Mouse (Mus musculus) midbrain, postnatal 0 days (tissue): ENCODE data around the gene Pomgnt2. TPM values are rescaled to one million over a fixed set of nuclear protein-coding genes. Genes with fewer than 3 reads are reported as not detected.
A peak's percentile ranks its signal among the peaks of the same experiment; 100 is the strongest.

Experiments used
- ATAC-seq: fragments of 200-750 bp; cut with Nextera tagmentation; 2 replicates; pipeline ENCODE4 v1.8.0; 2017; ENCODE audit warnings: moderate number of reproducible peaks, mild to moderate bottlenecking, moderate TSS enrichment, moderate library complexity; ENCODE audit not compliant: low FRiP score
- DNase-seq: peaks from one replicate; pipeline ENCODE4 v3.0.0-alpha.2; 2015; ENCODE audit warnings: low spot score
- H3K27ac ChIP-seq: fragments of 300-500 bp; sonication (generic); 2 replicates; pipeline ENCODE4 v1.5.1; 2014; ENCODE audit warnings: low read depth, mild to moderate bottlenecking, low read length, mixed read lengths
- H3K27me3 ChIP-seq: fragments of 300-500 bp; sonication (generic); 2 replicates; pipeline ENCODE4 v1.6.1; 2014; ENCODE audit warnings: low read length, control low read depth, mixed read lengths; ENCODE audit not compliant: insufficient read depth
- H3K36me3 ChIP-seq: fragments of 300-500 bp; sonication (generic); 2 replicates; pipeline ENCODE4 v1.6.1; 2014; ENCODE audit warnings: low read length, control low read depth, mixed read lengths; ENCODE audit not compliant: insufficient read depth
- H3K4me1 ChIP-seq: fragments of 300-500 bp; sonication (generic); 2 replicates; pipeline ENCODE4 v1.6.1; 2014; ENCODE audit warnings: mild to moderate bottlenecking, control low read depth, antibody characterized with exemption, low read length, mixed read lengths; ENCODE audit not compliant: insufficient read depth
- H3K4me2 ChIP-seq: fragments of 300-500 bp; sonication (generic); 2 replicates; pipeline ENCODE4 v1.6.1; 2014; ENCODE audit warnings: low read depth, mild to moderate bottlenecking, low read length, mixed read lengths; ENCODE audit not compliant: poor library complexity, severe bottlenecking
- H3K4me3 ChIP-seq: fragments of 300-500 bp; sonication (generic); 2 replicates; pipeline ENCODE4 v1.5.1; 2014; ENCODE audit warnings: low read depth, mild to moderate bottlenecking, low read length, moderate library complexity
- H3K9ac ChIP-seq: fragments of 300-500 bp; sonication (generic); replicated peaks from 2 replicates; pipeline ENCODE4 v1.6.1; 2014; ENCODE audit warnings: mild to moderate bottlenecking, low read length, moderate library complexity, mixed read lengths; ENCODE audit not compliant: poor library complexity, severe bottlenecking
- H3K9me3 ChIP-seq: fragments of 300-500 bp; sonication (generic); 2 replicates; pipeline ENCODE4 v1.6.1; 2016; ENCODE audit warnings: low read length, control low read depth
- CTCF ChIP-seq: IDR thresholded peaks from 2 replicates; pipeline ENCODE4 v1.5.1; 2016; ENCODE audit warnings: antibody characterized with exemption, mild to moderate bottlenecking
- WGBS: fragments of 180-500 bp; shearing (Covaris S2); extraction: QIAGEN DNeasy Blood & Tissue Kit; methylation state at CpG from one replicate; pipeline ENCODE4 v1.1.7; 2014; 5-methylcytosine and 5-hydroxymethylcytosine counted together
- polyA plus RNA-seq: library from polyadenylated mRNA; unstranded; fragments of >200 nt; fragmentation: Nextera tagmentation; extraction: Ambion mirVana; gene quantifications from 2 replicates; pipeline ENCODE4 v1.2.1, GENCODE M21; 2015
- total RNA-seq: library from RNA; depleted of rRNA; stranded (reverse); fragments of >200 nt; gene quantifications from 2 replicates; pipeline ENCODE4 v1.2.3, GENCODE M21; 2014

Gene Pomgnt2
- total and polyA plus RNA-seq, 2 experiments from 2014 or later = 38.5 to 53.4 TPM

DNA sequence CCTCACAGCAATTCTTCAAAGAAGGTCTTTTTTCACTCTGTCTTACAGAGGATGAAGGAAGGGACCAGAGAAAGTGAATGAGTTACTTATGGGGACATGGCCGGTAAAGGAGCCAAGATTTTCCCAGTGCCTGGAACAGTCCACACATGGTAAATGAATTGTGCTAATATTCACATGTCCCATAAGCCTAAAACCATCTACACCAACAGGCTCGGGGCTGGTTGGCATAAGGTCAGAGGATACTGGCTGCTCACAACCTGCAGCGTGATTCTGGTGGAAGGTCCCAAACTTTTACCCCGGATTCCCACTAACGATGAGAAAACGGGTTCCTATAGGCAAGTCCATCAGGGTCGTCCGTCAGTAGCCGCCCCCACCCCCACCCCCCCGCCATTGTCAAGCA is 1.8 kb downstream of the Pomgnt2 start:
- H3K9ac ChIP-seq = peak overlapping the region; percentile 93
- peak overlapping the region; percentile 87 for H3K4me2 ChIP-seq
- H3K4me3 ChIP-seq = peak overlapping the region; percentile 98
- 0 out of 2 replicates have a peak, but pooled peaks cover 4% of the 10 kb centered on the region for H3K36me3 ChIP-seq
- WGBS = 14% methylated on average over 9 of the region's 10 CpGs
- 0 out of 2 replicates have a peak overlapping the region, but pooled peaks have one; percentile 57 for H3K27ac ChIP-seq
- no peaks in the 10 kb centered on the region for H3K9me3 ChIP-seq
- no peak for TF ChIP-seq CTCF
- ATAC-seq (no peak; the same call in 1 of the 2 replicates), DNase-seq (no peak)
- H3K27me3 ChIP-seq = no peaks in the 10 kb centered on the region
- peaks cover 14% of the 10 kb centered on the region for H3K4me1 ChIP-seq

DNA sequence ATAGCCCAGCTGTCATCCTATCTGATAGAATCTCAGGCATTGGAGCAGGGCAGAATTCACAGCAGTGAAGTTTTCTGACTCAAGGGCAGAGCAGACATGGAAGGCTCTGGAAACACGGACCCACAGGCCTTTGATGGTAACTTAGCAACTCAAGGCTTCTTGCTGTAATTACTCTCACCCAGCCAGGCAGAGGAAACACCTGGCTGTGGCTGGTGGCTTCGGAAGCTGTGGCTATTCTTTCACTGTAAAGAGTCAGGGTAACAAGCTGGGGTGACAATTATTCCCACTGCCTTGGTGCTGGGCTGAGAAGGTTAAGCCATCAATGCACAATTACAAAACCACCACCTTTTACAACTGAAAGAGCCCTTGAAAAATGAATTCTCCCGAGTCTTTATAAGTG is 3.9 kb downstream of the Pomgnt2 start:
- no peak overlapping the region for H3K4me3 ChIP-seq
- no peaks in the 10 kb centered on the region for H3K9me3 ChIP-seq
- 79% methylated on average over 3 of the region's 3 CpGs for WGBS
- DNase-seq = no peak
- peaks cover 14% of the 10 kb centered on the region for H3K4me1 ChIP-seq
- H3K27me3 ChIP-seq = no peaks in the 10 kb centered on the region
- H3K36me3 ChIP-seq = 0 out of 2 replicates have a peak, but pooled peaks cover 5% of the 10 kb centered on the region
- H3K9ac ChIP-seq = no peak overlapping the region
- H3K4me2 ChIP-seq = no peak overlapping the region
- TF ChIP-seq CTCF = no peak
- H3K27ac ChIP-seq = no peak overlapping the region
- ATAC-seq = no peak

DNA sequence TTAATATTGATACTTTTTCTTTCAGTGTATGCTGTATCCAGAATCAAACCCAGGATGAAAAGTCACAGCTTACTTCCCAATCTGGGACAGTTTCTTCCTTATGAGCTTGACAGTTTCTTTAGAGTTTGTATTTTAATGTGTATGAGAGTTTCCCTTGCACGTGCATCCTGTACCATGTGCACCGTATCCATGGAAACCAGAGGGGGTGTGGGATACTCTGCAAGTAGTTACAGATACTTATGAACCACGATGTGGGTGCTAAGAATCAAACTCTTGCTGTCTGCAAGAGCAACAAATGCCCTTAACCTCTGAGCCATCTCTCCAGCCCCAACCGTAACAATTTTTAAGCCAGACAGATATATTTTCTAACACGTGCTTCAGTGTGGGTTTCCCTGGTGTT is 5.9 kb downstream of the Pomgnt2 start:
- Histone ChIP-seq H3K9ac (no peak overlapping the region), H3K4me2 (no peak overlapping the region), H3K27me3 (no peaks in the 10 kb centered on the region), H3K4me3 (no peak overlapping the region), H3K9me3 (no peaks in the 10 kb centered on the region), H3K4me1 (peaks cover 14% of the 10 kb centered on the region), H3K36me3 (0 out of 2 replicates have a peak, but pooled peaks cover 5% of the 10 kb centered on the region), H3K27ac (no peak overlapping the region)
- no peak for DNase-seq
- WGBS = 57% methylated on average over 5 of the region's 5 CpGs
- ATAC-seq = no peak
- no peak for TF ChIP-seq CTCF

DNA sequence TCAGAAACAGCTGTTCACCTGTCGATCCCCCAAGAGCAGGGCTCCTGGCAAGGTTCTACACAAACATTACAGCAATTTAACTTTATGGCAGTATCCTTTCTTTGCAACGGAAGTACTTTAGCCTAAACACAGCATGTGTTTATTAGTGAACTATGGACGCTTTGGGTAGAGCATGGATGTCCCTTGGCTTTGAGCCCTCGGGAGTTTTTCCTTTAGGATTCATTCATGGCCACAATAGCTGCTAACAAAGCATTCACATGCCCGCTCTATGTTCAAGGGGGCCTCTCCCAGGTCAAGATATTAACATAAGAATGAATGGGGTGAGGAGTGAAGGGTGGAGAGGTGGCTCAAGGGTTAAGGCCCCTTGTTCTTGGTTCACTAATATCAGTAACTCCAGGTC is 7.4 kb downstream of the Pomgnt2 start:
- ATAC-seq (no peak), DNase-seq (no peak)
- Histone ChIP-seq H3K4me2 (no peak overlapping the region), H3K4me3 (no peak overlapping the region), H3K9me3 (no peaks in the 10 kb centered on the region), H3K4me1 (peaks cover 9% of the 10 kb centered on the region), H3K36me3 (0 out of 2 replicates have a peak, but pooled peaks cover 5% of the 10 kb centered on the region), H3K27me3 (no peaks in the 10 kb centered on the region), H3K27ac (no peak overlapping the region), H3K9ac (no peak overlapping the region)
- 20% methylated on average over 5 of the region's 5 CpGs for WGBS
- TF ChIP-seq CTCF = no peak

DNA sequence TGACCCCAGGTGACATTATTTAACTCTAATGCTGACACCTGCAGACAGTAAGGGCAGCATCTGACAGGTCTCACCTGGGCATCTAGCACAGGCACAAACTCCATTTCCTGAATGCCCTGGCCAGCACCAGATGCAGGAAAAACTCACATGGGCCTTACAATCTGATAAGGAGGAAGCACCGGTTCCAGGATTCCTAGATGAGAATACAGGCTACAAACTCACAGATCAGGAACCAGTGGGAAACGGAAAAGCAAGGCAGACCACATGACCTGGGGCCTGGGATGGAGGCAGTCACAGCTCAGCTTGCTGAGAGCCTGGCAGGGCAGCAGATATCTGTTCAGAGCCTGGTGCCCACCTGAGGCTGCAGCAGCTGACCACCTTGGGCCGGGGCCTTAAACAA is 8.0 kb downstream of the Pomgnt2 start:
- H3K36me3 ChIP-seq = 0 out of 2 replicates have a peak, but pooled peaks cover 5% of the 10 kb centered on the region
- H3K4me1 ChIP-seq = 0 out of 2 replicates have a peak, but pooled peaks cover 3% of the 10 kb centered on the region
- H3K9ac ChIP-seq = no peak overlapping the region
- WGBS = 78% methylated on average over 3 of the region's 3 CpGs
- TF ChIP-seq CTCF = no peak
- no peaks in the 10 kb centered on the region for H3K27me3 ChIP-seq
- H3K4me2 ChIP-seq = no peak overlapping the region
- no peak overlapping the region for H3K27ac ChIP-seq
- ATAC-seq (no peak), DNase-seq (no peak)
- H3K9me3 ChIP-seq = no peaks in the 10 kb centered on the region
- H3K4me3 ChIP-seq = no peak overlapping the region

DNA sequence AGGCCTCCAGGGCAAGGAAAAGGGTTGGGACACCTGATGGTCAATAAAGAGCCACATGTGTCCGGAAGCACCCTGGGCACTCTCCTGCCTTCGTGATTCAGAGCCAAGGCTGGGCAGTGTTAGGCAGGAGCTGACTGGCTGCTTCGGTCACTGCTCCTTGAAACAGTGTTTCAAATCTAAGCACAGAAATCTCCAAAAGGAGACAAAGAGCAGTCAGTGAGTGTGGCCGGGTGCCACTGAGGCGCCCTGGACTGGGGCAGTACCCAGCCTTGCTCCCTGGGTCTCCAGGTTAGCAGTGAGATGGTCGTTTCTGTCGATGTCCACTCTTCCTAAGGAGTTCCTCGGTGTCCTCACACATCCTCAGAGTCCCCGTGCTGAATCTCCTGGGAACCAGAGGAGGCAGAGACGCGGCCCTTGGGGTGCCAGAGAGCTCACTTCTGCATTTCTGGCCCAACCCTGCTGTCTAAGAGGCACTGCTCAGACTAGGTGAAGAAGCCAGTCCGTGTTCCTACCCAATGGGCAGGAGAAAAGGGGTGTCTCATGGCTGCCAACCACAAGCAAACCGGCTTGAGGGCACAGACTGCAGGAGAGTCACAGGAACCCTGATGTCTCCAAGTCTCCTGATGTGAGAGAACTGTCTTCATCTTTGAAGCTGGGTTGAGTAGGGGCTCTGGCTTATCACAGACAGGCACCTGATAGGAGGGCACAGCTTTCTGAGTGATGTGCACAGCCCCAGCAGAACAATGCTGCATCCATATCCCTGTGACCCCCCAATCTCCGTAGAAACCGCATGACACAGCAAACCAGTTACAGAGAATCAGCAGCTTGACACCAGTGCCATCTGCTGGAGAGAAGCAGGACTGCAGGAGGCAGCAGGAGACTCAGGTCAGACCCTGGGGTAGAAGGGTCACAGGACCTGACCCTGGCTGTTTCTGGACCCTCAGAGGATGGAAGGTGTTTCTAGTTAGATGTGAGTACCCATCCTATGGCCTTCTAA is 12.1 kb downstream of the Pomgnt2 start:
- peak; percentile 79 for DNase-seq
- H3K4me2 ChIP-seq = no peak overlapping the region
- no peaks in the 10 kb centered on the region for H3K27me3 ChIP-seq
- WGBS = 68% methylated on average over 15 of the region's 15 CpGs
- H3K9ac ChIP-seq = peak overlapping the region; percentile 3; the same call in 1 of the 2 replicates
- no peak overlapping the region for H3K4me3 ChIP-seq
- H3K27ac ChIP-seq = no peak overlapping the region
- peak; percentile 100 for TF ChIP-seq CTCF
- H3K9me3 ChIP-seq = no peaks in the 10 kb centered on the region
- ATAC-seq = peak; percentile 65
- H3K4me1 ChIP-seq = no peaks in the 10 kb centered on the region
- peaks cover 5% of the 10 kb centered on the region; the same call in 1 of the 2 replicates for H3K36me3 ChIP-seq
